ENCODE assay signal across 23 mouse cellular contexts in the genomic region with DNA sequence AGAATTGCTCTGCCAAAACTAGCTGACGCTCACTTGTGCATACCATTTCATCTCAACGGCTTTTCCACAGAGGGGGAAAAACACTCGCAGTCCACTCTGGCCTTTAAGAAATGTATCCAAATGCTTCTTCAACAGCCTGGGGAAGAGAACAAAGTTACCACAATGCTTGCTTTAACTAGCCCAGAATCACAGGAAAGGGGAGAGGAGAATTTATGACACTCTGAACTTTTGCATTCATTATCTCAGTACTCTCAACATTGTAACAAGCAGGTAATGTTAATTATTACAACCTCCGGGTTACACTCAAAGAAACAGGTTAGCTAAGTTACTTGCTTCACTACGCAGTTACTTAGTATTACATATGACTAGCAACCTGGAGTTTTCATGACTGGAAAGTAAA.
"Had no signal": no experiment of that assay in that cellular context is flagged by ENCODE, and none has a peak within 500 bp of the region (broad histone marks: within the 10 kb centered on the region; RNA-seq: fewer than 3 reads in every experiment).

No protein-coding gene starts in this region.

- ATAC-seq: forebrain, embryonic 15.5 days; forebrain, postnatal 0 days; hindbrain, postnatal 0 days; intestine, postnatal 0 days; liver, postnatal 0 days had no signal

- DNase-seq: forebrain, postnatal 0 days; gastrocnemius, postnatal 14 days; gastrocnemius, postnatal 36 days; heart, adult 11 months; heart, adult 2 months; heart, postnatal 14 days; heart, postnatal 36 days; liver; liver, embryonic 13.5 days; liver, postnatal 0 days had no signal

- H3K9ac ChIP-seq: forebrain, embryonic 15.5 days; forebrain, postnatal 0 days; heart, embryonic 13.5 days; heart, embryonic 15.5 days; hindbrain, embryonic 13.5 days; hindbrain, embryonic 15.5 days; limb, embryonic 12.5 days; liver, embryonic 13.5 days; liver, embryonic 15.5 days; liver, postnatal 0 days had no signal

- H3K4me2 ChIP-seq: forebrain, embryonic 15.5 days; heart, embryonic 11.5 days; heart, embryonic 13.5 days; heart, embryonic 15.5 days; hindbrain, embryonic 13.5 days; hindbrain, embryonic 15.5 days; limb, embryonic 12.5 days; liver, embryonic 11.5 days; liver, embryonic 13.5 days; liver, embryonic 15.5 days had no signal

- H3K27ac ChIP-seq: forebrain, embryonic 15.5 days; heart, adult 2 months; heart, embryonic 13.5 days; heart, embryonic 15.5 days; hindbrain, embryonic 13.5 days; hindbrain, embryonic 15.5 days; hindbrain, postnatal 0 days; left cerebral cortex, adult 2 months; limb, embryonic 10.5 days; limb, embryonic 12.5 days; liver, embryonic 13.5 days; liver, embryonic 15.5 days had no signal

- H3K27me3 ChIP-seq: forebrain, embryonic 15.5 days; heart, embryonic 13.5 days; heart, embryonic 15.5 days; hindbrain, embryonic 13.5 days; hindbrain, embryonic 15.5 days; limb, embryonic 12.5 days had no signal

- H3K4me3 ChIP-seq: forebrain, embryonic 15.5 days; heart, adult 2 months; heart, embryonic 13.5 days; heart, embryonic 15.5 days; hindbrain, embryonic 13.5 days; hindbrain, embryonic 15.5 days; left cerebral cortex, adult 2 months; limb, embryonic 10.5 days; limb, embryonic 12.5 days; liver, embryonic 13.5 days; liver, embryonic 15.5 days had no signal

- H3K9me3 ChIP-seq: forebrain, embryonic 15.5 days; heart, embryonic 13.5 days; heart, embryonic 15.5 days; hindbrain, embryonic 13.5 days; hindbrain, embryonic 15.5 days; limb, embryonic 10.5 days; limb, embryonic 12.5 days; liver, embryonic 13.5 days; liver, embryonic 15.5 days had no signal

- H3K36me3 ChIP-seq: heart, embryonic 15.5 days; hindbrain, embryonic 13.5 days; hindbrain, embryonic 15.5 days; limb, embryonic 10.5 days; limb, embryonic 12.5 days; liver, embryonic 13.5 days; liver, embryonic 15.5 days had no signal
